Mouse (Mus musculus) kidney, adult 18-20 months (tissue): ENCODE data around the gene Pxdc1.

ENCODE experiments used
- DNase-seq: peaks from one replicate; pipeline ENCODE4 v3.0.0; 2021

The Pxdc1 gene

GRCm38 (mm10) chr13:34653391-34653790 lies at the start of gene Pxdc1:
TSS of gene Pxdc1 (minus strand) at chr13:34653486.
- DNase-seq: peak; percentile 40

- no peak for DNase-seq
Observed at GRCm38 (mm10) chr13:34700630-34701029, 47.3 kb upstream of the Pxdc1 start.

GRCm38 (mm10) chr13:34700091-34700490 lies 46.8 kb upstream of the Pxdc1 start:
- no peak for DNase-seq

GRCm38 (mm10) chr13:34696734-34697332 lies 43.5 kb upstream of the Pxdc1 start:
- DNase-seq: no peak

GRCm38 (mm10) chr13:34693111-34693510 lies 39.8 kb upstream of the Pxdc1 start:
- DNase-seq: no peak

- no peak for DNase-seq
Observed at GRCm38 (mm10) chr13:34691049-34691448, 37.8 kb upstream of the Pxdc1 start.

GRCm38 (mm10) chr13:34685008-34685765 lies 31.9 kb upstream of the Pxdc1 start:
- DNase-seq: no peak

- DNase-seq: no peak
Observed at GRCm38 (mm10) chr13:34683762-34684488, 30.6 kb upstream of the Pxdc1 start.

- no peak for DNase-seq
Observed at GRCm38 (mm10) chr13:34683270-34683669, 30.0 kb upstream of the Pxdc1 start.

GRCm38 (mm10) chr13:34676507-34676906 lies 23.2 kb upstream of the Pxdc1 start:
- DNase-seq: no peak

GRCm38 (mm10) chr13:34675847-34676383 lies 22.6 kb upstream of the Pxdc1 start:
- no peak for DNase-seq

GRCm38 (mm10) chr13:34673354-34673753 lies 20.1 kb upstream of the Pxdc1 start:
- DNase-seq: no peak

GRCm38 (mm10) chr13:34669919-34670865 lies 16.9 kb upstream of the Pxdc1 start:
- DNase-seq: no peak

- DNase-seq: no peak
Observed at GRCm38 (mm10) chr13:34667197-34667596, 13.9 kb upstream of the Pxdc1 start.

- DNase-seq: no peak
Observed at GRCm38 (mm10) chr13:34665074-34665473, 11.8 kb upstream of the Pxdc1 start.

GRCm38 (mm10) chr13:34663762-34664161 lies 10.5 kb upstream of the Pxdc1 start:
- no peak for DNase-seq

- DNase-seq: no peak
Observed at GRCm38 (mm10) chr13:34659507-34659906, 6.2 kb upstream of the Pxdc1 start.

GRCm38 (mm10) chr13:34656351-34656750 lies 3.1 kb upstream of the Pxdc1 start:
- no peak for DNase-seq

- DNase-seq: peak; percentile 83
Observed at GRCm38 (mm10) chr13:34652353-34653241, 689 bp downstream of the Pxdc1 start.

- no peak for DNase-seq
Observed at GRCm38 (mm10) chr13:34652016-34652352, 1.3 kb downstream of the Pxdc1 start.

GRCm38 (mm10) chr13:34651474-34651991 lies 1.8 kb downstream of the Pxdc1 start:
- peak; percentile 35 for DNase-seq
